Mouse (Mus musculus): Measurements from ENCODE around the gene Lum. TPM values are rescaled to one million over a fixed set of nuclear protein-coding genes. Genes with fewer than 3 reads are reported as not detected.

Gene Lum
- polyA plus RNA-seq (2014; fragmentation: Nextera tagmentation; extraction: Ambion mirVana) = 29.3 and 41.5 TPM in 2 replicates

- no peak for DNase-seq (ENCODE audit: low spot score)
- Histone ChIP-seq H3K27me3 (ENCODE audit: control insufficient read depth, insufficient read depth, low read length) (no peaks in the 10 kb centered on the region), H3K9me3 (ENCODE audit: control insufficient read depth, low read length) (no peaks in the 10 kb centered on the region), H3K4me3 (replicated peaks; ENCODE audit: low read length) (no peak within 1 kb of the TSS), H3K4me2 (replicated peaks) (no peak within 1 kb of the TSS), H3K4me1 (replicated peaks; ENCODE audit: control insufficient read depth, insufficient read depth, low read length) (no peaks in the 10 kb centered on the region), H3K36me3 (replicated peaks; ENCODE audit: control insufficient read depth, insufficient read depth) (no peaks in the 10 kb centered on the region), H3K27ac (no peak within 1 kb of the TSS), H3K9ac (no peak within 1 kb of the TSS)
- WGBS = 62% methylated on average over 10 of the region's 10 CpGs
- ATAC-seq (ENCODE audit: low FRiP score) = no peak
These were observed at the start of gene Lum for GRCm38 (mm10) chr10:97564957-97565856. Lum (plus strand) TSS chr10:97565128.

- WGBS = 94% methylated on average over 3 of the region's 3 CpGs
- no peak for DNase-seq (ENCODE audit: low spot score)
- Histone ChIP-seq H3K4me3 (replicated peaks; ENCODE audit: low read length) (no peak overlapping the region), H3K4me2 (replicated peaks) (no peak overlapping the region), H3K4me1 (replicated peaks; ENCODE audit: control insufficient read depth, insufficient read depth, low read length) (no peaks in the 10 kb centered on the region), H3K36me3 (replicated peaks; ENCODE audit: control insufficient read depth, insufficient read depth) (no peaks in the 10 kb centered on the region), H3K9me3 (ENCODE audit: control insufficient read depth, low read length) (no peaks in the 10 kb centered on the region), H3K27me3 (ENCODE audit: control insufficient read depth, insufficient read depth, low read length) (no peaks in the 10 kb centered on the region), H3K9ac (no peak overlapping the region), H3K27ac (no peak overlapping the region)
- ATAC-seq (ENCODE audit: low FRiP score) = no peak
These were observed 41.6 kb upstream of the Lum start for GRCm38 (mm10) chr10:97523366-97523765.

- no peak for ATAC-seq (ENCODE audit: low FRiP score)
- 93% methylated on average over 4 of the region's 4 CpGs for WGBS
These were observed 29.2 kb upstream of the Lum start for GRCm38 (mm10) chr10:97535697-97536096.

GRCm38 (mm10) chr10:97536921-97537320 lies 28.0 kb upstream of the Lum start:
- Histone ChIP-seq H3K4me3 (replicated peaks; ENCODE audit: low read length) (no peak overlapping the region), H3K9ac (no peak overlapping the region), H3K36me3 (replicated peaks; ENCODE audit: control insufficient read depth, insufficient read depth) (no peaks in the 10 kb centered on the region), H3K4me1 (replicated peaks; ENCODE audit: control insufficient read depth, insufficient read depth, low read length) (no peaks in the 10 kb centered on the region), H3K27me3 (ENCODE audit: control insufficient read depth, insufficient read depth, low read length) (no peaks in the 10 kb centered on the region), H3K27ac (no peak overlapping the region), H3K9me3 (ENCODE audit: control insufficient read depth, low read length) (no peaks in the 10 kb centered on the region), H3K4me2 (replicated peaks) (no peak overlapping the region)
- 74% methylated on average over 2 of the region's 2 CpGs for WGBS
- DNase-seq (ENCODE audit: low spot score) (no peak), ATAC-seq (ENCODE audit: low FRiP score) (no peak)

More at GRCm38 (mm10) chr10:97535697-97536096, 29.2 kb upstream of the Lum start:
- H3K4me2 ChIP-seq (replicated peaks) = no peak overlapping the region
- no peak for DNase-seq (ENCODE audit: low spot score)
- no peak overlapping the region for H3K9ac ChIP-seq
- no peaks in the 10 kb centered on the region for H3K4me1 ChIP-seq (replicated peaks; ENCODE audit: control insufficient read depth, insufficient read depth, low read length)
- no peaks in the 10 kb centered on the region for H3K9me3 ChIP-seq (ENCODE audit: control insufficient read depth, low read length)
- H3K27me3 ChIP-seq (ENCODE audit: control insufficient read depth, insufficient read depth, low read length) = no peaks in the 10 kb centered on the region
- H3K36me3 ChIP-seq (replicated peaks; ENCODE audit: control insufficient read depth, insufficient read depth) = no peaks in the 10 kb centered on the region
- no peak overlapping the region for H3K27ac ChIP-seq
- H3K4me3 ChIP-seq (replicated peaks; ENCODE audit: low read length) = no peak overlapping the region

- no peak overlapping the region for H3K9ac ChIP-seq
- DNase-seq (ENCODE audit: low spot score) (no peak), ATAC-seq (ENCODE audit: low FRiP score) (no peak)
- no peaks in the 10 kb centered on the region for H3K27me3 ChIP-seq (ENCODE audit: control insufficient read depth, insufficient read depth, low read length)
- H3K4me3 ChIP-seq (replicated peaks; ENCODE audit: low read length) = no peak overlapping the region
- H3K36me3 ChIP-seq (replicated peaks; ENCODE audit: control insufficient read depth, insufficient read depth) = no peaks in the 10 kb centered on the region
- H3K4me2 ChIP-seq (replicated peaks) = no peak overlapping the region
- 95% methylated on average over 4 of the region's 4 CpGs for WGBS
- H3K27ac ChIP-seq = no peak overlapping the region
- H3K4me1 ChIP-seq (replicated peaks; ENCODE audit: control insufficient read depth, insufficient read depth, low read length) = no peaks in the 10 kb centered on the region
- no peaks in the 10 kb centered on the region for H3K9me3 ChIP-seq (ENCODE audit: control insufficient read depth, low read length)
These were observed 26.7 kb upstream of the Lum start for GRCm38 (mm10) chr10:97538202-97538601.

GRCm38 (mm10) chr10:97547740-97548139 lies 17.2 kb upstream of the Lum start:
- no peaks in the 10 kb centered on the region for H3K27me3 ChIP-seq (ENCODE audit: control insufficient read depth, insufficient read depth, low read length)
- no peaks in the 10 kb centered on the region for H3K4me1 ChIP-seq (replicated peaks; ENCODE audit: control insufficient read depth, insufficient read depth, low read length)
- H3K9ac ChIP-seq = no peak overlapping the region
- ATAC-seq (ENCODE audit: low FRiP score) (no peak), DNase-seq (ENCODE audit: low spot score) (no peak)
- WGBS = 86% methylated on average over 1 of the region's 1 CpGs
- no peak overlapping the region for H3K4me2 ChIP-seq (replicated peaks)
- H3K27ac ChIP-seq = no peak overlapping the region
- no peaks in the 10 kb centered on the region for H3K9me3 ChIP-seq (ENCODE audit: control insufficient read depth, low read length)
- no peaks in the 10 kb centered on the region for H3K36me3 ChIP-seq (replicated peaks; ENCODE audit: control insufficient read depth, insufficient read depth)
- H3K4me3 ChIP-seq (replicated peaks; ENCODE audit: low read length) = no peak overlapping the region

- Histone ChIP-seq H3K36me3 (replicated peaks; ENCODE audit: control insufficient read depth, insufficient read depth) (no peaks in the 10 kb centered on the region), H3K9me3 (ENCODE audit: control insufficient read depth, low read length) (no peaks in the 10 kb centered on the region), H3K9ac (no peak overlapping the region), H3K4me2 (replicated peaks) (no peak overlapping the region), H3K4me3 (replicated peaks; ENCODE audit: low read length) (no peak overlapping the region), H3K27ac (no peak overlapping the region), H3K4me1 (replicated peaks; ENCODE audit: control insufficient read depth, insufficient read depth, low read length) (no peaks in the 10 kb centered on the region), H3K27me3 (ENCODE audit: control insufficient read depth, insufficient read depth, low read length) (no peaks in the 10 kb centered on the region)
- 69% methylated on average over 8 of the region's 8 CpGs for WGBS
- DNase-seq (ENCODE audit: low spot score) (no peak), ATAC-seq (ENCODE audit: low FRiP score) (no peak)
These were observed 2.7 kb downstream of the Lum start for GRCm38 (mm10) chr10:97567489-97568135.

GRCm38 (mm10) chr10:97582543-97583231 lies 17.8 kb downstream of the Lum start:
- no peak for ATAC-seq (ENCODE audit: low FRiP score)
- H3K4me3 ChIP-seq (replicated peaks; ENCODE audit: low read length) = no peak overlapping the region
- 82% methylated on average over 4 of the region's 4 CpGs for WGBS
- DNase-seq (ENCODE audit: low spot score) = no peak
- no peaks in the 10 kb centered on the region for H3K36me3 ChIP-seq (replicated peaks; ENCODE audit: control insufficient read depth, insufficient read depth)
- H3K9ac ChIP-seq = no peak overlapping the region
- H3K27ac ChIP-seq = no peak overlapping the region
- H3K4me2 ChIP-seq (replicated peaks) = no peak overlapping the region
- no peaks in the 10 kb centered on the region for H3K9me3 ChIP-seq (ENCODE audit: control insufficient read depth, low read length)
- no peaks in the 10 kb centered on the region for H3K27me3 ChIP-seq (ENCODE audit: control insufficient read depth, insufficient read depth, low read length)
- no peaks in the 10 kb centered on the region for H3K4me1 ChIP-seq (replicated peaks; ENCODE audit: control insufficient read depth, insufficient read depth, low read length)

- H3K4me1 ChIP-seq (replicated peaks; ENCODE audit: control insufficient read depth, insufficient read depth, low read length) = no peaks in the 10 kb centered on the region
- no peak overlapping the region for H3K27ac ChIP-seq
- no peak overlapping the region for H3K4me2 ChIP-seq (replicated peaks)
- DNase-seq (ENCODE audit: low spot score) = no peak
- 66% methylated on average over 3 of the region's 3 CpGs for WGBS
- no peak for ATAC-seq (ENCODE audit: low FRiP score)
- no peaks in the 10 kb centered on the region for H3K27me3 ChIP-seq (ENCODE audit: control insufficient read depth, insufficient read depth, low read length)
- H3K36me3 ChIP-seq (replicated peaks; ENCODE audit: control insufficient read depth, insufficient read depth) = no peaks in the 10 kb centered on the region
- no peak overlapping the region for H3K9ac ChIP-seq
- H3K4me3 ChIP-seq (replicated peaks; ENCODE audit: low read length) = no peak overlapping the region
- no peaks in the 10 kb centered on the region for H3K9me3 ChIP-seq (ENCODE audit: control insufficient read depth, low read length)
These were observed 19.2 kb downstream of the Lum start for GRCm38 (mm10) chr10:97584176-97584575.

Measured in hindbrain, embryonic 14.5 days (tissue).